Mouse (Mus musculus): ENCODE measurements around the gene Cntnap1.
"Not testable (repeated sequence)": the region's sequence is repeated elsewhere in the genome, so short reads cannot be mapped to it uniquely, and the experiment has no call there.

Gene Cntnap1

GRCm38 (mm10) chr11:101148751-101149150, 21.6 kb upstream of the Cntnap1 start:
- ATAC-seq (ENCODE audit: insufficient number of reproducible peaks, low FRiP score, low TSS enrichment) = no peak

GRCm38 (mm10) chr11:101149178-101150105, 20.9 kb upstream of the Cntnap1 start:
- no peak for ATAC-seq (ENCODE audit: insufficient number of reproducible peaks, low FRiP score, low TSS enrichment)

DNA sequence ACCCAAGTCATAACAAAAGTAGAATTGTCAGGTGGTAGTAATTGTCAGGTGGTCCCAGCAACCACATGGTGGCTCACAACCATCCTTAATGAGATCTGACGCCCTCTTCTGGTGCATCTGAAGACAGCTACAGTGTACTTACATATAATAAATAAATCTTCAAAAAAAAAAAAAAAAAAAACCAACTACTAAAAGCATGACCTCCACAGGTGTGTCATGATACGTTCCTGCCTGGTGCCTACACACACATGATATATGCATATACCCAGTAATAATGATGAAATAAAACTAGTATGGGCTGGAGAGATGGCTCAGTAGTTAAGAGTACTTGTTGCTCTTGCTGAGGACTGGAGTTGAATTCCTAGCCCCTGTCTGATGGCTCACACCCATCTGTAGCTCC, 19.3 kb upstream of the Cntnap1 start:
- ATAC-seq (ENCODE audit: insufficient number of reproducible peaks, low FRiP score, low TSS enrichment) = no peak

DNA sequence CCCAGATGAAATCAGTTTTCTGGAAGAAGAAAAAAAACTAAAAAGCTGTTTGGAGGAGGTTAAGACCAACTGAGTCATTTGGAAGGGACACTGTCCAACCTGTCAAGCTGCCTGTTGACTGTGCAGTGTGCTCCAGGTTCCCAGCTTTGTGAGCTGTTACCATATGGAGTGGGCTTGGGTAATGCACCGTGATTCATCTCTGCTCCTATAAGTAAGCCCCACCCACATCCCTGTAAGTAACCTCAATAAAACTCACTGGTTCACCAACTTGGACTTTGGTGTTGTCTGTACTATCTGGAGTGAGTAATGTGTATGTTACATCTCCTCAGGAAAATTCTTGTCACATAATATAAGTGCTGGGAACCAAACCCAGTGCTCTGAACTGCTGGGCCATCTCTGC, 17.5 kb upstream of the Cntnap1 start:
- no peak for ATAC-seq (ENCODE audit: insufficient number of reproducible peaks, low FRiP score, low TSS enrichment)

GRCm38 (mm10) chr11:101154648-101155047, 15.7 kb upstream of the Cntnap1 start:
- ATAC-seq (ENCODE audit: insufficient number of reproducible peaks, low FRiP score, low TSS enrichment) = no peak

DNA sequence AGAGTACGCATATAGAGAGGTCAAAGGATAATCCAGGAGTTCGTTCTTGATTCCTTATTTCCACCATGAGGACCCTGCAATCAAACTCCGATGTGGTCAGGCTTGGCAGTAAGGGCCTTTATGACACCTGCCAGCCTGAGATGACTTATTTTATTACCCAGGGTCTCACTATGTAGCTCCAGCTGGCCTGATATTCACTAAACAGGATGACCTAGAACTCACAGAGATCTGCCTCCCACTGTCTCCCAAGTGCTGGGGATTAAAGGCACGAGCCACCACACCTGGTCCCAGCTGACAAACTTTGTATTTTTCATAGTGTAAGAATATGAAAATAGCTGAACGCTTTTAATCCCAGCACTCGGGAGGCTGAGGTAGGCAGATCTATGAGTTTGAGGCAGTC, 15.2 kb upstream of the Cntnap1 start:
- ATAC-seq (ENCODE audit: insufficient number of reproducible peaks, low FRiP score, low TSS enrichment) = no peak

GRCm38 (mm10) chr11:101155728-101156371, 14.5 kb upstream of the Cntnap1 start, which contains the start of gene Tubg2:
Tubg2 (plus strand) TSS chr11:101155907.
- peak; percentile 70; the same call in 1 of the 2 replicates for ATAC-seq (ENCODE audit: insufficient number of reproducible peaks, low FRiP score, low TSS enrichment)

DNA sequence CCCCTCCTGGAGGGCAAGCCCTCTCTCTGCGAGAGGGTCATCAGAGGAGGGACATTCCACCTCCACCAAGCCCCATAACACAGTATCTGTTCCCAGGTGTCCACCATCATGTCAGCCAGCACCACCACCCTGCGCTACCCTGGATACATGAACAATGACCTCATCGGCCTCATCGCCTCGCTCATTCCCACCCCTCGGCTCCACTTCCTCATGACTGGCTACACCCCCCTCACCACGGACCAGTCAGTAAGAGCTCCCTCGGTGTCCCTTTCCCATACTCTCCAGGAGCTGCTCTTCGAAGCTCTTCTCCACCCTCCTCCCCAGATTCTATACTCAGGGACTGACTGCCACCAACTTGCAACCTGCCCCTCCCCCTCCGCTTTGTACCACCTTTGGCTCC, 10.2 kb upstream of the Cntnap1 start:
- ATAC-seq (ENCODE audit: insufficient number of reproducible peaks, low FRiP score, low TSS enrichment) = not testable (repeated sequence)

DNA sequence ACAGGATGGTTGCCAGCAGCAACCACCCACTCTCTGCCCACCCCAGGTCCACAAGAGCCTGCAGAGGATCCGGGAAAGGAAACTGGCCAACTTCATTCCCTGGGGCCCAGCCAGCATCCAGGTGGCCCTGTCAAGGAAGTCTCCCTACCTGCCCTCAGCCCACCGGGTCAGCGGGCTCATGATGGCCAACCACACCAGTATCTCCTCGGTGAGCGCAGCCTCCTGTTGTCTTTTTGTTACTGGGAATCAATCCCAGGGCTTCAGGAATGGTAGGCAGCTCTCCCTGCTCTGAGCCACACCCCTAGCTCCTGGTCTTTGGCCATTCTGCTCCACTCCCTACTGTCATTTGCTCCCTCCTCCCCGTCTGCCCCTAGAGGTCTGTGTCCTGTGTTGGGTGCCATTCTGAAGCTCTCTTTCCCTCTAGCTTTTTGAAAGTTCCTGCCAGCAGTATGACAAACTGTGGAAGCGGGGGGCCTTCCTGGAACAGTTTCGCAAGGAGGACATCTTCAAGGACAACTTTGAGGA, 9.3 kb upstream of the Cntnap1 start:
- ATAC-seq (ENCODE audit: insufficient number of reproducible peaks, low FRiP score, low TSS enrichment) = not testable (repeated sequence)

GRCm38 (mm10) chr11:101161551-101161950, 8.8 kb upstream of the Cntnap1 start:
- ATAC-seq (ENCODE audit: insufficient number of reproducible peaks, low FRiP score, low TSS enrichment) = no peak

GRCm38 (mm10) chr11:101162301-101162700, 8.0 kb upstream of the Cntnap1 start:
- no peak for ATAC-seq (ENCODE audit: insufficient number of reproducible peaks, low FRiP score, low TSS enrichment)

- no peak for ATAC-seq (ENCODE audit: insufficient number of reproducible peaks, low FRiP score, low TSS enrichment)
Observed at GRCm38 (mm10) chr11:101162772-101163171, 7.6 kb upstream of the Cntnap1 start.

- no peak for ATAC-seq (ENCODE audit: insufficient number of reproducible peaks, low FRiP score, low TSS enrichment)
Observed at GRCm38 (mm10) chr11:101163476-101164350, 6.6 kb upstream of the Cntnap1 start.

DNA sequence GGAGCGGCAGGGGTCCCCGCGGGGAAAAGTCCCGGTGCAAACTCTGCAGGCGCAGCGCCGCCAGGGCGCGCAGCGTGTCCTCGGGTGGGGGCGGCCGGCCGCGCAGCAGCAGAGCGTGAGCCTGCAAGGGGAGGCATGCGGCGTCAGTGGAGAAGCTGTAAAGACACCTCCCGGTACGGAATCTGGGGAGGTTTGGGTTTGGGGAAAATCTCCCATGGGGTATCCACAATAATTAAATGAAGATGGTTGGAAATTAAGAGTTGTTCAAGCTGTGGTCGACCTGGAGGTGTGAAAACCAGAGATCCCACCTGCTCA, 6.0 kb upstream of the Cntnap1 start:
- ATAC-seq (ENCODE audit: insufficient number of reproducible peaks, low FRiP score, low TSS enrichment) = no peak

GRCm38 (mm10) chr11:101164677-101165580, 5.4 kb upstream of the Cntnap1 start:
- ATAC-seq (ENCODE audit: insufficient number of reproducible peaks, low FRiP score, low TSS enrichment) = no peak

DNA sequence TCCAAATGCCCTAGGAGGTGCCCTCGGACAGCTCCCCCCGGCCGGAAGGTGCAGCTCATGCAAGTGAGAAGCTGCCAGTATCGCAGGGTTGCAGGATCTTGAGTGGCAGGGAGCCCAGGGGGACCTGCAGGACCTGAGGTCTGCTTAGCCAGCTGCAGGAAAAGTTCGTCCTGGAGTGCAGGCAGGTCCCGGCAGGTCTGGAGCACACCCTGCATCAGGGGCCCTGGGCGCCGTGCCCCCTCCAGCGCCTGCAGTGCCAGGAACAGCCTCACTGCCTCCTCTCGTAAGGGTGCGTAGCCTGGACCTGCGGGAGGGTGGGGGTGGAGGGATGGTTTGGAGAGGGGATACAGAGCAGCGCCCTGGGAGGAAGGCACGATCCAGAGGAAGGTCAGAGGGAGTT, 4.0 kb upstream of the Cntnap1 start:
- ATAC-seq (ENCODE audit: insufficient number of reproducible peaks, low FRiP score, low TSS enrichment) = no peak

GRCm38 (mm10) chr11:101167211-101167962, 2.9 kb upstream of the Cntnap1 start:
- ATAC-seq (ENCODE audit: insufficient number of reproducible peaks, low FRiP score, low TSS enrichment) = no peak

GRCm38 (mm10) chr11:101167963-101168300, 2.4 kb upstream of the Cntnap1 start:
- ATAC-seq (ENCODE audit: insufficient number of reproducible peaks, low FRiP score, low TSS enrichment) = no peak
